Mouse (Mus musculus) MEL-GATA-1-ER (cell line): ENCODE measurements around the gene Acod1.
A peak's percentile ranks its signal among the peaks of the same experiment; 100 is the strongest.

Experiments
- DNase-seq: peaks from one replicate; pipeline ENCODE4 v3.0.0-alpha.2; 2012; ENCODE audit warnings: low read depth; ENCODE audit errors: extremely low read depth

The Acod1 gene

DNA sequence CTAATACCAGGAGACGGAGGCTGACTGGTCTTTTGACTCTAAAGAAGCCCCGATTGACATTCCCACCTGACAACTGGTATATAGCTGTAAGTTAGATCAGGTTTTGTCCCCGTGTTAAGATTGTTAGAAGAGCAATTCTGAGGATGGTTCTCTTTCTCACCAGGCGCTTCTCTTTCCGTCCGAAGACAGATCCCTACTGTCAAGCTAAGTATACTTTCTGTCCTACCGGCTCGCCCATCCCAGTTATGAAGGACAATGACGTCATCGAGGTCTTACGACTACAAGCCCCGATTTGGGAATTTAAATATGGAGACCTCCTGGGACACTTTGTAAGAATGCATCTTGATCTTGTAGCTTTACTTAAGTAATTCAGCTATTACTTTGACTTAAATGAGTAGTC lies 24.7 kb downstream of the Acod1 start:
- DNase-seq = no peak

DNA sequence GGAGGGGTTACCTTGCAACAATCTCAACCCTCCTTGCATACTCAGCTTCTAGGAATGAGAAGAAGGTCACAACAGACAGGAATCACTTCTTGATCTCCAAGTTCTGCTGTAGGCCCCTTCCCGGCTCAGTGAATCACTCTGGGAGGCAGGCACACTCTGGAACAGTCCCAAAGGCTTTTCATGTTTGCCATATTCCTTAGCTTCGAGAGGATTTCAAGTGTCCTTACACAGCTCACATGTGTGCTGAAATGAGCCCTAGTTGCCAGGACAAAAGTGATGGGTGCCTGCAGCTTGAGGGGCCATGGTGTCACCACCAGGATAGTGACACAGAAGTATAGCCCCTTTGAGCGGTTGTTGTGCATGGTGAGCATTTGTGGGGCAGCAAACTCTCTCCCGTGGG lies 26.0 kb downstream of the Acod1 start:
- no peak for DNase-seq

DNA sequence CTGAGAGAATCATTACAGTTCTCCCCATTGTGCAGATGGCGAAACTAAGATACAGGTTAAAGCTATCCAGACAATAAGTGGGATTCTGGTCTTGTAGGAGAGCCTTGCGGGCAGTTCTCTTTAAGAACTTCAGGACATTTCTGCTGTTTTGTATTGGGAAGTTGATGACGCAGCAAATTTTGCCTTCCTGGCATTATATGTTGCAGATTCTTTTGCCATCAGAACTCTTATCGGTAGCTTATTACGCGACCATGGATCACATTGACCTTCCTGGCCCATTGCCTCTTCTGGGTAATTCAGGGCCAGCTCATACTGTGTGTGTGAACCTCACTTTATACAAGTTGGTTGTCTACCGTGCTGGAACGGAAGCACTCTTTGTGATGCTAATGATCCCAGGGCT lies 27.0 kb downstream of the Acod1 start:
- no peak for DNase-seq

DNA sequence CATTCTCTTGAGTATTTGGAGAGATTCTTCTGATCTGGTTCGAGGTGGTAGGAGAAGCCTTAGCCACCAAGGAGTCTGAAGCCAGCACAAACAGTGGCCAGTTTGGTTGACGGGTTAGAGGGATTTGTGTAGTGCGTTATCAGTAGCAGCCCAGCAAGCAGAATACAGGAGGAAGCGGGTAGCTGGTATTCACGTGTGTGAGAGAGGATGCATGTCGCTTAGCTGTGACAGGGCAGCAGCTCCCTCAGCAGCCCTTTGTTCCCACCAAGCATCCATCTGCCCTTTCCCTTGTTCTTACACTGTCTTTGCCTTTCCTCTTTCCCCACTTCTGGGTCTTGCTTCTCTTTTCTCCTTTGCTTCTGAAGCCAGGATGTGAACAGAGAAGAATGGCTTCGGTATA lies 28.4 kb downstream of the Acod1 start:
- no peak for DNase-seq

DNA sequence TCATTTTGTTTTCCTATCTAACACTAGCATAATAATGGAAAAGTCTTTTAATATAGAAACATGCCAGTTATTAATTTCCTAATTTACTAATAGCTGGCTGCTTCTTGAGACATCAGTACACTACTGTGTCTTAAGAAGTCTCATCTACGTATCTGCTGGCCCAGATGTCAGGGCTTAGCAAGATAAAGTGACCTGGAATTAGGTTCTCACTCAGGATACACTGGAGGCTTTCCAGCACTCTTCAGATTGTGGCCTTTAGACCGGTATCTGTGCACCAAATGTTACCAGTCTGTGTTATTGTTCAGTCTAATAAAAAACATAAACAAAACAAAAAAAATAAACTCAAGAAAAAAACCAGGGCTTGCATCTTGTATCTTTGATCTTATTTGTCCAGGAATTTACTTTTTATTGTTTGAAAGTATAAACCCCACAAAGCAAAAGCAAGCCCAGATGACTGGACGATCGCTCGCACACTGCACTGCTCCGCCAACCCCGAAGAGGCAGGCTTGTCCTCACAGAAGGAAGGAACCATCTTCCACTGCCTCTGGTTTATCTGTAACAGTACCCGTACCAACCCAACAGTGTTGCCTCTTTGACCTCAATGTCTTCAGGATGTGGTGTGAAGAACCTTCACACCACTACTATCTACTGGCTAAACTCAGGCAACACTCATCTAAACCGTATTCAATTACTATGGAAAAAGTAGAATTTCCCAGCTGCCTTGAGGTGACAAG lies 30.7 kb downstream of the Acod1 start:
- no peak for DNase-seq

DNA sequence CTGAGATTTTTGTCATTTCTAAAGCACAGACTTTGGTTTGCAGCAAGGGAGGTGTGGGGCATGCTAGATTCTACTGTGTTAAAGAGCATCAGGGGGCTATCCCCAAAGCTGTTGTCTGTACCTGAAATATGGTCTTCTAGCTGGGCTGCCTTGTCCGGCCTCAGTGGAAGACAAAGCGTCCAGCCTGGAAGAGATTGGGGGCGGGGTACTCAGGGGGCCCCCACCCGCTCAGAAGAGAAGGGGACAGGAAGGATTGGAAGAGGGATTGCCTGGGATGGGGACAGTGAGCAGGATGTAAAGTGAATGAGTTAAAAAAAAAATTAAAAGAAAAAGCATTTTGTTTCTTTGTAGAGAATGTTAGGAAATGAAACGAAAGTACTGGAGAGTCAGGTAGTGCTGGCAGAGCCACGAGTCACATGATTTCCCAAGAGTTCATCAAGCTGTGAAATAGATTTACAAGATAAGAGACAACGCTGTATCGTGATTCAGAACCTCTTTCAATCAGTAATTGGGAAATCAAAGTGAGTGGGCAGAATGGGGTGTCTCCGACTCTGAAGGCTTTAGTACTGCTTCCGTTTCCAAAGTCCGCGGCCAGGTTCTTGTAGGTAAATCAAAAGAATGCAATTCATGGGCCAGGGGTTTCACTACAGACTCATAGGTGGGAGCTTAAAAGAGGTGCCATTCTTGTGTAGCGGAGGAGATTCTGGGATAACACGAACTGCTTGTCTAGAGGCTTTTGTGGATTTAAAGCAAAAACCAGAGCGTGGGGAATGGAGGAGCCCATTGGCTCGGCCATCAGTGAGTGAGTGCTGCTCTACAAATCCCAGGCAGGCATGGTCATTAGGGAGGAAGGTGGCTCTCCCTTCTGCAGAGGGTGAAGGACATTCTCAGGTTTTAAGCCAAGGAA lies 31.5 kb downstream of the Acod1 start:
- no peak for DNase-seq

DNA sequence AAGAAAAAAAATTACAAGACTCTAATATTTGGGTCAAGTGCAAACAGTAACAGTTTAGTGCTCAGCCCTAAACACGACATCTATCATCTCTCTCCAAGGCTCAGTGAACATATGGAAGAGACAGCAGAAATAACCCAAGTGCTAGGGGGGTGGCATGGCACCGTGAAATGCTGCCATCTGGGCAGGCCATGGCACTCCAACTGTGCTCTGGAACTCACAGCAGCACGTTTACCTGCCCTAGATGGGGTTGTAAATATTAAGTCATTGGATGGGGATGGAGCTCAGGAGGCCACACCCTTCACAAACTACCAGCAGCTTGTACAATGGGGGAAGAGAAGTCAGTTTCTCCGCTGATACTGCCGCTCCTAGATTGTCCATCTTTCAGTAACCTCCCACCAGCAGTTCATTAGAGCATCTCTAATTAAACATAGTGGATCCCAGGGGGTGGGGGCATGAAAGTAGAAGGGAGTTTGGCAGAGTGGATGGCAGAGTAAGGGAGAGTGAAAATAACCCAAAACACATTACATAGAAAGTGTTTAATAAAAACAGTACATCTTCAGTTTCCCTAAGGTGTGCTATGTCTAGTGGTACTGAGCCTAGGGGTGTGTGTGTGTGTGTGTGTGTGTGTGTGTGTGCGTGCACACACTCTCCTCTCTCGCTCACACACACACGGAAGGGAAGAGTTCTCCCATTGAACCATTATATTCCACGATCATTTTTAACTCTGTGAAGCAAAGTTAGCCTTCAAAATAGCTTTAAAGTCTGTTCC lies 32.6 kb downstream of the Acod1 start:
- no peak for DNase-seq

DNA sequence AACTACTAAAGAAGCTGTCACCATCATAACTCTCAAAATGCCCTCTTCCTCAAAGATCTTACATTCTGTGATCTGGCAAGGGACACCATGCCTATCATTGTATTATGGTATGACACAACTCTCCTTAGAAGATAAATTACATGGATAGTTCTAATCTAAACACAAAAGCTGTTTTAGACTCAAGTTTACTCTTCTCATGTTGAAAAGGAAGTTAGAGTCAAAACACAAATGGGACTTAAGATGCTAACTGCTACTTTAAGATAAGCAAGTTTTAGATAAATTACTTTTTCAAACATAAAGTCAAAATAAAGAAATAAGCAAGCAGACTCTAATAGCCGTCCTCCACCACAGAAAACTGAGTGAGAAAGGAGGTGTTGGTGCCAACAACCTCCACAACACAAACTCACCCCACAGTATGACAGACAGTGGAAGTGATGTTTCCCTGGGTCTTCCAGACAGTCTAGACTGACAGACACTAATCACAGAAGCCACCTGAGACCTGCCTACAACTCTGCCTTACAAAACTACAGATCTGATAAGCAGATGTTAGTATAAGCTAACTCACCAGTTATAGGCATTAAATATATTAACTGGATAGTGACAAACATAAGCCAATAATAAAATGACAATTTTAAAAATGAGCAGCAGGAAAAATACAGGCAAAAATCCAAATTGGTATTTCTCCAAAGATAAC lies 39.2 kb downstream of the Acod1 start:
- no peak for DNase-seq

DNA sequence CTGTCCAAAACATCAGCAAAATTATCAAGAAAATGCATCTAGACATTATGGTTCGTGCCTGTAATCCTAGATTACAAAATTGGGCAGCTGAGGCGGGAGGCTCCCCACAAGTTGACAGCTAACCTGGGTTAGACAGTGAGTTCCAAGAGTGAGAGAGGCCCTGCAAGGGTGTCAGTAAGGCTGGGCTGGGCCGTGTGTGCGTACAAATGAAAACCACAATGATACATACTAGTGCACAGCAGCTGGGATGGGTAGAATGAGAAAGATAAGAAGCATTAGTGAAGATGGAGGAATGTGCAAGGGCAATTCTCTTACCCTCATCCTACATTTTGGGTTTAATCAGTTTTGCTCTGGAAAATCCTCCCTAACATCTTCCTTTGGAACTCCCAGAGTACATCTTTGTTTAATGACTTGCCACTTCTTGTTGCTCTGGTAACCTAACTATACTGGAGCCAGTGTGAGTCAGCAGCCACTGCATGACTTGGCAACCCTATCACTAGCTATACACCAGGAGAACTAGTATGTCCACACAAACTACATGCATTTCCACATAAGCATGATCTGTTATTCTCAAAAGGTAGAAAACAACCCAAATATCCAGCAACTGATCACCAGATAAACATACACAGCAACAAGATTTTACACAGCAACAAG lies 40.0 kb downstream of the Acod1 start:
- DNase-seq = peak; percentile 15

DNA sequence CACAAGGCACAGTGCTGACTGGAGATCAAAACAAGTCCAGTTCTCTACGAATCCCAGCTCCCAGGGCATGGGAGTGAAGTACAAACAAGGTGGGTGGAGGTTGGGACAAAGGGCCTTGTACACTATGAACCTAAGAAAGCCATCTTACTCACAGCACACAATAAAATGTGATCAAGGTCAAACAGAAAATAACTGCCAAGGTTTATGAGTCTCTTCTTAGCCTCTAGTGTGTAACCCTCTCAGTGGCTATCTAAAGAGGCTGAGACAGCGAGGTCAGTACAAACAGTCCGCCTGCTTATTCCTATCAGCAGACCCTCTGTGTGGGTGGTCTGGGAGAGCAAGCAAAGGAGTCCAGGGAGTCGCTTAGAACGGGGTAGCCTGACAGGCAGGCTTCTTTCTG lies 41.1 kb downstream of the Acod1 start:
- no peak for DNase-seq

DNA sequence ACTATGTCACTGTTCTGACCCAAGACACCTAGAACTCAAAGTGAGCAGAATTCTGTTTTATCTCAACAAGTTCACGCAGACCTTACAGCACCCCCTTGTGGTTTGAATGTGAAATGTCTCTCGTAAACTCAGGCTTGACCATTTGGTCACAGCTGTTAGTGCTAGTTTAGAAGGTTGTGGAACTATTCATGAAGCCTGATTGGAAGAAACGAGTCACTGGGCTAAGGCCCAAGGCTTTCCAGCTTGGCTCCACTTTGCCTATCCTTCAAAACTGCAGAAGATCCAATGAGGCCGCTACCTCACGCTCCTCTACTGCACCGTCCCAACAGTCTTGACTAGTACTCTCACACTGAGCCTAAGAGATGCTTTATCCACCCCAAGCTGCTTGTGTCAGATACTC lies 41.8 kb downstream of the Acod1 start:
- DNase-seq = peak; percentile 15

DNA sequence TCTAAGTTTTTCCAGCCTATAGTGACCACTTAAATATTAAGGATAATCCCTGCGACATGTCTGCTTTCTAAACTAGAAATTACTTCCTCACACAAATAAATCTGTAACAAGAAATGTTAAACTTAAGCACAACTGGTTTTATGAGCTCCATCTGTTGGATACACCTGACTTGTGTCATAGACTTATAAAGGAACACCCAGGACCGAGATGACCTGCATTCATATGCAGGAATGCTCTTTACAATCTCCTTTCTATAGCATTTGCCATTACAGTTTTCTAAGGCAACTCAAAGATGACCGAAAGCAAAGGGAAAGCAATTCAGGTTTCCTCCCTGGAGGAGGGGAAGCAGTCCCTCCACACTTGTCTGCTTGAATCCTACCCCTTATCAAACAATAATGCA lies 46.5 kb downstream of the Acod1 start:
- no peak for DNase-seq

DNA sequence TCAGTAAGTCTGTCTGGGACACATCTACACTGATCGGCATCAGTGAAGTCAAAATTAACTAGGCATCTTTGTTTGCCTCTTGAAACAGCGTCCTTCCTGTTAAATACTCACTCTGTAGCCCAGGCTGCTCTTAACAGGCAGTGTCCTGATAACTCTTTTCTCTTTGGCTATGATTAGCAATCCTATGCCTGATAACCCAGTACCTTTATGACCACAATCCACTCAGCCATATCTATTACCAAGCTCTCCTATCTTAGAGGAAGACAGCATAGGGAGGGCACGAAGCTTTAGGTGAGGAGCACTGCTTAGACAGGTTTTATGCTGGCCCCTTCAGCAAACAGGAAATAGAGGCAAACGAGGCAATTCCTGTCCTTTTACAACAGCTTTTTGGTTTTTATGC lies 46.9 kb downstream of the Acod1 start:
- DNase-seq = no peak

DNA sequence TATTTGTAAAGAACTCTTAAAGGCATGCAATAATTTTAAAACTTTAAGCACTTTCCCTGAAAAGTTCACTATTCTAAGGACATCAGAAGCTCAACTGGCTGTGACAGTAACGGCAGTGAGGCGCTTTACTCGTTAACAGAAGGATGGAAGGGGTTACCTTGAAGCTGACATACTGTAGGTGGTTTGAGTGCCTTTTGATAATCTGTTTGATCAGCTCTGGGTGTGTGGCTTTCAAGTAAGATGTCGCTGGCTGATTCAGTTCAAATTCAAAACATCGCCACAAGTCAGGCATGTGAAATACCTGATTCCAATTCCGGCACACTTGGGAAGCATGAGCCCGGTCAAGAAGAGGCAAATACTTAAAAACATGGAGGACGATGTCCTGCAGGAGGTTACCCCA lies 48.3 kb downstream of the Acod1 start:
- DNase-seq = no peak

DNA sequence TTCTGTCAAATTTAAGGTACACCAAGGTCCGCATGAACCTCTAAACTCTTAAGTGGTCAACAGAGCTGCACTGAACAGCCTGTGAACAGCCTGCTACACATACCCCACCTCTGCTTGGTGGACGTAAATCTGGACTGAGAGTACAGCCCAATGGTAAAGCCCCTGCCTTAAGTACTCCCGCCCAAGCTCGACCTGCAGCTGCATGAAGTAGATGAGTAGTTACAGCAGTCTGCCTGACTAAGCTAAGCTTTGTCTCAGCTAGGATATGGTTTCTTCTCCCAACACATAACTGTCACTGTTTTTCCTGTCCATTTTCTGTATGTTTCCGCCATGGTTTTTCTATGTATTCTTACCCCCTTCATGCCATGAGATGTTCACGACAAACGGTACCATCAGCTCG lies 49.0 kb downstream of the Acod1 start:
- no peak for DNase-seq

DNA sequence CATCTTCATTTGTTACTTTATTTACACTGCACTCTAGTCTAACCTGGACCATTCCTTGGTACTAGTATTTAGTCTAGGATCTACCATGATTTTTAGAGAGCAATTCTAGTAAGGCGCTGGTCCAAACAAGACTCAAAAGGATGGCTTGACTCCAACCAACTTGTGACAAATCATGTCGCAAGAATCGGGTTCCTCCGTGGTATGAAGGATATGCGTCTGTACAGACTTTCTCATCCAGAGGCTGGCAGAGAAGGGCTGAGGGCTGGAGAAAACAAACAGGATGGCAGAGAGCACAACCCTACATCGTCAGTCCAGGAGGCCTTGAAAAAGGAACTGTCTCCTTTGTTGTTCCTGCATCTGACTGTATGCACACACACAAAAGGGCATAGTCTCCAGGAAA lies 49.8 kb downstream of the Acod1 start:
- DNase-seq = no peak

DNA sequence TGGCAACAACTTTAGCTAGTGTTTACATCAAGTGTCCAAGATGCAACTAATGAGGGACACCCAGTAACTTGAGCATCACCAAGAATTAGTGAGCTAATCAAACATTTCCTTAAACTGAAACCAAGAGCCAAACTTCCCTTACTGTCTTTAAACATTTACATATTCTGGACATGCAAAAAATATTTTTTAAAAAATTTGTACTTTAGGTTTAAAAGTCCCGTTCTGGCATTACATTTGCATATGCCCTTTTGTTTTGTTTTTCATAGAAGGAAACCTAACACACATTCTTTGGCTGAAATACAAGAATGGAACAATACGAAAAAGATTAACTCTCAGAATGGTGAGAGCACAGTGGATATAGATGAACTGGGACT lies 51.4 kb downstream of the Acod1 start:
- no peak for DNase-seq

DNA sequence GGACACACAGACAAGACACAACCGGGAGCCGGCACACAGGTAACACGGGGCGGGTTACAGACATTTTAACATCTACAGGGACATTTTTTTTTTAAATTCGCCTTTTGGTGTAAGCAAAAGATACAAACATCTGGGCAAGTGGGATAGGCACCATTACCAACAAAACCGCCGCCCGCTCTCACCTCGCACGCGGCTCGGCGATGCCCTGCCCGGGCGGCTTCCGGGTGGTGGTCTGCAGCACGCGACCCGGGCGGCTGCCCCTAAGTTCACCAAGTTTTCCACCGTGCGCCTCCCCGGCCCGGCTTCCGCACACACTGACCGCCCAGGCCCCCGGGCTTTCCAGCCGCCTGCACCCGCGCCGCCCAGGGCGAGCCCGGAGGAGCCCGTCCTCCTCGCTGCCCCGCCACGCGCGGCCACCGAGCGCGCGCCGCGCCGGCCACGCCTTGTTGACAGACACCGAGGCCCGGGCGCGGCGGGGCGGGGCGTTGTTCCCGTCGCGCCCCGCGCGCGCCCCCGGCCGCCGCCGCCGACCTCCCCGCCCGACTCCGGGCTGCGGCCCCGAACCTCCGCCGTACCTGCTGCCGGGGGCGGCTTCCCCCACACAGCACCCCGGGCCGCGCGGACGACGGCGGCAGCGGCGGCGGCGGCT lies 51.9 kb downstream of the Acod1 start:
- peak; percentile 10 for DNase-seq

DNA sequence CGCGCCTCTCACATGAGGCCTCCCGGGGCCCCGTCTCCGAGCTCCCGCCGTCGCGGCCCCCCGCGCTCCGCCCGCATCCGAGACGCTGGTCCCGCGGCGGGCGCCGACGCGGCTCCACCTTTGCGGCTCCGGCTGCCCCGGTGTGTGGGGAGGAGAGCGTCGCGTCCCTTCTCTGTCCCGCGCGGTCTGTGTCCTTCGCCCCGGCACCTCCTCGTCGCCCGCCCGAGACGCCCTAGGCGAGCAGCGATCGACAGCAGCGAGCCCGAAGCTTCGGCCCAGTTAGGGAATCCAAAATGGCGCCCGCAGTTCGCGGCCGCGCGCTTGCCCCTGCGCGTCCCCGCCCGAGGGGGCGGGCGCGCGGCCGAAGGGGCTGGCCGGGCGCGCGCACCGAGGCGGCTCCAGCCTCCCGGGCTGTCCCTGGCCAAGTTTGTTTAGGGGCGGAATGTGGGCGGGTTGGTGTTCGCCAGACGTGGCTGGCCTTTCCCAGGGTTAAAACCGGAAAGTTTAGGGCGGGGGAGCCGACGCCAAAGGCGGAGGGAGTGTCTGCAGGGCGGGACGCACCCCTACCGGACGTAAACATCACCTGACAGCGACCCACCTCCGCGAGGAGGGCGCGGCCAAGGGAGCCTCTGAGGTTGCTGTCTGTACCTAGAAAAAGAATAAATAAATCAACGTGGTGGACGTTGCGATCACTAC lies 52.6 kb downstream of the Acod1 start, which contains the start of gene Fbxl3:
Gene Fbxl3, minus strand, starts transcription at position 329 of the 696 bp plus-strand sequence.
- DNase-seq = peak; percentile 74

DNA sequence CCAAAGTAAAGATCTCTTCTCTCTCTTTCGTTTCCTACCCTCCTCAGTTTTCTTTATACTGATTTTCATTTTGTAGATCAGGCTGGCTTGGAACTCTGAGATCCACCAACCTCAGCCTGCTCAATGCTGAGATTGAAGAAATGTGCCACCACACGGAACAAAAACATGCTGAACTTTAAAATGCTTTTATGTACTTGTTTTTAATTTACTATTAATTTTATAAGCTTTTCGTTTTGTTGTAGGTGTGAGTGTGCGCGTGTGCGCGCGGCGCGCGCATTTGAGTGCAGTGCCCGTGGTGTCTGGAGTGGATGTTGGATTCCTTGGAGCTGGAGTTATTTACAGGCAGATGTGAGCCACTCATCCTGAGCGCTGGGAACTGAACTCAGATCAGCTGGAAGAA lies 53.5 kb downstream of the Acod1 start:
- no peak for DNase-seq
